ENCODE assay signal across 12 mouse cellular contexts in genomic region chr11:93565756-93566155, GRCm38 (mm10).
DNase-seq lines count a peak whose midpoint lies in the region; ATAC-seq and TF ChIP-seq lines count a peak whose summit lies in the region.
"Had no signal": no experiment of that assay in that cellular context is flagged by ENCODE, and none has a peak within 500 bp of the region (broad histone marks: within the 10 kb centered on the region; RNA-seq: fewer than 3 reads in every experiment).

No protein-coding gene starts in this region.

- peak; percentile 52 for DNase-seq in forebrain, postnatal 0 days
- no peak for DNase-seq in forebrain, embryonic 10.5 days (ENCODE audit: extremely low spot score, low spot score)
- peak; percentile 70 to 82 for DNase-seq in cerebellum, adult 18-20 months
- DNase-seq in frontal cortex, postnatal 14 days (ENCODE audit: low spot score in 2 of 2) = peak; percentile 47 to 66
- peak; percentile 73 to 88 for DNase-seq in left cerebral cortex, postnatal 14 days (ENCODE audit: low spot score in 2 of 2)
- no peak for DNase-seq in urinary bladder, adult 2 months (ENCODE audit: low spot score)
- DNase-seq: gastrocnemius, adult 2 months had no signal

- H3K4me2 ChIP-seq in forebrain, postnatal 0 days (ENCODE audit: low read depth) = no peak overlapping the region
- H3K4me2 ChIP-seq: hindbrain, embryonic 12.5 days; limb, embryonic 15.5 days had no signal

- H3K27ac ChIP-seq in forebrain, postnatal 0 days (ENCODE audit: low read depth, low read length) = no peak overlapping the region
- no peak overlapping the region for H3K27ac ChIP-seq in forebrain, embryonic 10.5 days
- H3K27ac ChIP-seq: gastrocnemius, adult 2 months; hindbrain, embryonic 12.5 days; limb, embryonic 15.5 days had no signal

- intact Hi-C loops in left cerebral cortex, postnatal 14 days (cut with DNase I) = no loop called here

- H3K9ac ChIP-seq in forebrain, postnatal 0 days = no peak overlapping the region
- H3K9ac ChIP-seq: hindbrain, embryonic 12.5 days; limb, embryonic 15.5 days had no signal

- TF ChIP-seq CTCF in forebrain, postnatal 0 days (IDR thresholded peaks at IDR 0.05; ENCODE audit: low read depth) = no peak

- H3K4me1 ChIP-seq in forebrain, postnatal 0 days (ENCODE audit: insufficient read depth) = no peaks in the 10 kb centered on the region
- H3K4me1 ChIP-seq in forebrain, embryonic 10.5 days = peaks cover 9% of the 10 kb centered on the region
- H3K4me1 ChIP-seq: limb, embryonic 15.5 days had no signal

- no peaks in the 10 kb centered on the region for H3K9me3 ChIP-seq in forebrain, postnatal 0 days (ENCODE audit: low read length)
- no peaks in the 10 kb centered on the region for H3K9me3 ChIP-seq in forebrain, embryonic 10.5 days
- H3K9me3 ChIP-seq: hindbrain, embryonic 12.5 days; limb, embryonic 15.5 days had no signal

- no peaks in the 10 kb centered on the region for H3K36me3 ChIP-seq in forebrain, postnatal 0 days (ENCODE audit: insufficient read depth)
- H3K36me3 ChIP-seq in forebrain, embryonic 10.5 days (replicated peaks) = no peaks in the 10 kb centered on the region
- H3K36me3 ChIP-seq: hindbrain, embryonic 12.5 days; limb, embryonic 15.5 days had no signal

- H3K27me3 ChIP-seq in forebrain, postnatal 0 days (ENCODE audit: insufficient read depth, low read length) = no peaks in the 10 kb centered on the region
- no peaks in the 10 kb centered on the region for H3K27me3 ChIP-seq in forebrain, embryonic 10.5 days (ENCODE audit: poor library complexity, severe bottlenecking)
- H3K27me3 ChIP-seq: hindbrain, embryonic 12.5 days; limb, embryonic 15.5 days had no signal

- H3K4me3 ChIP-seq in forebrain, postnatal 0 days (ENCODE audit: low read depth, low read length) = no peak overlapping the region
- H3K4me3 ChIP-seq in forebrain, embryonic 10.5 days = no peak overlapping the region
- H3K4me3 ChIP-seq: gastrocnemius, adult 2 months; hindbrain, embryonic 12.5 days; limb, embryonic 15.5 days had no signal

- peak; percentile 89 for ATAC-seq in forebrain, postnatal 0 days
- ATAC-seq in megakaryocyte progenitor cell, adult 5-6 weeks (replicated peaks; ENCODE audit: poor library complexity) = no peak
- no peak for ATAC-seq in megakaryocyte, adult 5-6 weeks (ENCODE audit: poor library complexity, severe bottlenecking)
- ATAC-seq: lung, postnatal 0 days had no signal

- WGBS in forebrain, postnatal 0 days = 49% methylated on average over 3 of the region's 3 CpGs
- WGBS in forebrain, embryonic 10.5 days = 88% methylated on average over 3 of the region's 3 CpGs

Comparison
In these comparisons a context has a peak if more than half of its experiments do, and no peak if none do; other contexts are left out.
1. DNase-seq: peak in forebrain, postnatal 0 days (single experiment), cerebellum, adult 18-20 months (2 of 2), frontal cortex, postnatal 14 days (2 of 2) and left cerebral cortex, postnatal 14 days (2 of 2); none in forebrain, embryonic 10.5 days (single experiment) and urinary bladder, adult 2 months (single experiment).